Mouse (Mus musculus): ENCODE measurements around the gene Barx2. TPM values are rescaled to one million over a fixed set of nuclear protein-coding genes. Genes with fewer than 3 reads are reported as not detected.
"Not testable (repeated sequence)": the region's sequence is repeated elsewhere in the genome, so short reads cannot be mapped to it uniquely, and the experiment has no call there.

The Barx2 gene
- polyA plus RNA-seq, 1 experiment from 2014 or later: 0.08 TPM

- no peak overlapping the region for H3K27ac ChIP-seq
- H3K9ac ChIP-seq (ENCODE audit: low read depth, low read length): no peak overlapping the region
- DNase-seq (ENCODE audit: low spot score): no peak
- no peak for TF ChIP-seq CTCF (IDR thresholded peaks at IDR 0.05; ENCODE audit: low read depth)
- no peaks in the 10 kb centered on the region for H3K36me3 ChIP-seq (ENCODE audit: insufficient read depth, low read length)
- no peak overlapping the region for H3K4me3 ChIP-seq (replicated peaks; ENCODE audit: low read depth, low read length)
- H3K27me3 ChIP-seq (ENCODE audit: insufficient read depth, low read length): no peaks in the 10 kb centered on the region
- no peak for ATAC-seq (replicated peaks; ENCODE audit: low FRiP score, low read depth)
- no peaks in the 10 kb centered on the region for H3K9me3 ChIP-seq (replicated peaks; ENCODE audit: low read length)
- 77% methylated on average over 10 of the region's 10 CpGs for WGBS
- no peaks in the 10 kb centered on the region for H3K4me1 ChIP-seq (replicated peaks; ENCODE audit: insufficient read depth, low read length)
- no peak overlapping the region for H3K4me2 ChIP-seq (ENCODE audit: low read length)
Observed at GRCm38 (mm10) chr9:31947051-31947450, 33.8 kb upstream of the Barx2 start.

- H3K9me3 ChIP-seq (replicated peaks; ENCODE audit: low read length): no peaks in the 10 kb centered on the region
- ATAC-seq (replicated peaks; ENCODE audit: low FRiP score, low read depth): no peak
- DNase-seq (ENCODE audit: low spot score): peak; percentile 51
- H3K9ac ChIP-seq (ENCODE audit: low read depth, low read length): no peak overlapping the region
- no peaks in the 10 kb centered on the region for H3K27me3 ChIP-seq (ENCODE audit: insufficient read depth, low read length)
- no peak overlapping the region for H3K27ac ChIP-seq
- no peak overlapping the region for H3K4me3 ChIP-seq (replicated peaks; ENCODE audit: low read depth, low read length)
- TF ChIP-seq CTCF (IDR thresholded peaks at IDR 0.05; ENCODE audit: low read depth): peak; percentile 82
- H3K4me2 ChIP-seq (ENCODE audit: low read length): no peak overlapping the region
- no peaks in the 10 kb centered on the region for H3K4me1 ChIP-seq (replicated peaks; ENCODE audit: insufficient read depth, low read length)
- 45% methylated on average over 1 of the region's 1 CpGs for WGBS
- no peaks in the 10 kb centered on the region for H3K36me3 ChIP-seq (ENCODE audit: insufficient read depth, low read length)
Observed at GRCm38 (mm10) chr9:31942334-31942733, 29.1 kb upstream of the Barx2 start.

GRCm38 (mm10) chr9:31936486-31936885 lies 23.2 kb upstream of the Barx2 start:
- H3K36me3 ChIP-seq (ENCODE audit: insufficient read depth, low read length); ATAC-seq (replicated peaks; ENCODE audit: low FRiP score, low read depth); H3K27me3 ChIP-seq (ENCODE audit: insufficient read depth, low read length); H3K27ac ChIP-seq; DNase-seq (ENCODE audit: low spot score); H3K4me3 ChIP-seq (replicated peaks; ENCODE audit: low read depth, low read length); H3K4me2 ChIP-seq (ENCODE audit: low read length); H3K9me3 ChIP-seq (replicated peaks; ENCODE audit: low read length); H3K4me1 ChIP-seq (replicated peaks; ENCODE audit: insufficient read depth, low read length); H3K9ac ChIP-seq (ENCODE audit: low read depth, low read length): not testable (repeated sequence)
- 90% methylated on average over 13 of the region's 16 CpGs for WGBS

- no peaks in the 10 kb centered on the region for H3K9me3 ChIP-seq (replicated peaks; ENCODE audit: low read length)
- ATAC-seq (replicated peaks; ENCODE audit: low FRiP score, low read depth) (no peak), DNase-seq (ENCODE audit: low spot score) (peak; percentile 20)
- no peak overlapping the region for H3K4me2 ChIP-seq (ENCODE audit: low read length)
- no peak overlapping the region for H3K9ac ChIP-seq (ENCODE audit: low read depth, low read length)
- no peaks in the 10 kb centered on the region for H3K27me3 ChIP-seq (ENCODE audit: insufficient read depth, low read length)
- H3K4me3 ChIP-seq (replicated peaks; ENCODE audit: low read depth, low read length): no peak overlapping the region
- WGBS: 53% methylated on average over 5 of the region's 5 CpGs
- H3K36me3 ChIP-seq (ENCODE audit: insufficient read depth, low read length): no peaks in the 10 kb centered on the region
- TF ChIP-seq CTCF (IDR thresholded peaks at IDR 0.05; ENCODE audit: low read depth): no peak
- no peaks in the 10 kb centered on the region for H3K4me1 ChIP-seq (replicated peaks; ENCODE audit: insufficient read depth, low read length)
- no peak overlapping the region for H3K27ac ChIP-seq
Observed at GRCm38 (mm10) chr9:31931691-31932090, 18.4 kb upstream of the Barx2 start.

GRCm38 (mm10) chr9:31931255-31931654 lies 18.0 kb upstream of the Barx2 start:
- no peak for TF ChIP-seq CTCF (IDR thresholded peaks at IDR 0.05; ENCODE audit: low read depth)
- Histone ChIP-seq H3K9ac (ENCODE audit: low read depth, low read length) (no peak overlapping the region), H3K4me2 (ENCODE audit: low read length) (no peak overlapping the region), H3K36me3 (ENCODE audit: insufficient read depth, low read length) (no peaks in the 10 kb centered on the region), H3K9me3 (replicated peaks; ENCODE audit: low read length) (no peaks in the 10 kb centered on the region), H3K4me3 (replicated peaks; ENCODE audit: low read depth, low read length) (no peak overlapping the region), H3K4me1 (replicated peaks; ENCODE audit: insufficient read depth, low read length) (no peaks in the 10 kb centered on the region; the same call in 1 of the 2 replicates), H3K27ac (no peak overlapping the region), H3K27me3 (ENCODE audit: insufficient read depth, low read length) (no peaks in the 10 kb centered on the region)
- DNase-seq (ENCODE audit: low spot score): no peak
- WGBS: 47% methylated on average over 3 of the region's 3 CpGs
- no peak for ATAC-seq (replicated peaks; ENCODE audit: low FRiP score, low read depth)

GRCm38 (mm10) chr9:31926766-31927165 lies 13.5 kb upstream of the Barx2 start:
- no peaks in the 10 kb centered on the region for H3K9me3 ChIP-seq (replicated peaks; ENCODE audit: low read length)
- 52% methylated on average over 3 of the region's 3 CpGs for WGBS
- no peaks in the 10 kb centered on the region for H3K27me3 ChIP-seq (ENCODE audit: insufficient read depth, low read length)
- no peak overlapping the region for H3K4me2 ChIP-seq (ENCODE audit: low read length)
- no peak for TF ChIP-seq CTCF (IDR thresholded peaks at IDR 0.05; ENCODE audit: low read depth)
- peak overlapping the region; percentile 48; the same call in 1 of the 2 replicates for H3K27ac ChIP-seq
- no peak overlapping the region for H3K9ac ChIP-seq (ENCODE audit: low read depth, low read length)
- peak; percentile 60; the same call in 1 of the 2 replicates for ATAC-seq (replicated peaks; ENCODE audit: low FRiP score, low read depth)
- peak; percentile 46 for DNase-seq (ENCODE audit: low spot score)
- H3K4me3 ChIP-seq (replicated peaks; ENCODE audit: low read depth, low read length): no peak overlapping the region
- no peaks in the 10 kb centered on the region; the same call in 1 of the 2 replicates for H3K4me1 ChIP-seq (replicated peaks; ENCODE audit: insufficient read depth, low read length)
- H3K36me3 ChIP-seq (ENCODE audit: insufficient read depth, low read length): no peaks in the 10 kb centered on the region

Data from kidney, postnatal 0 days (tissue).